ENCODE assay signal across 23 mouse cellular contexts in the genomic region with DNA sequence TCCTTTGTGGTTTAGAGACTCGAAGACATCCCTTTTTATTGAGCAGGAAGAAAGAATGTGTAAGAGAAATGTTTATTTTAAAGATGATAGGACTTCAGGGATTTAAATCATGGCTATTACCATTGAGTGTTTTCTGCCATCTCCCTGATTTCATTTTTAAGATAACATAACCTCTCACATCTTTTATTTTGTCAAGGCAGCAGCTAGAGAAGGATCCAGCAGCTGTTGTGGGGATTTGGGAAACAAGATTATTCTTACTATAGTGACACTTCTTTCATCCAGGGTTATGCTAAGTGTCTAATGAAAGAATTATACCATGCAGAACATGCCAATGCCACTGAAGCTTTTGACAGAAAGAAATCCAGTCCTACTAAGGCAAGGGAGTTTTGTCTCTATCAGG. TPM values are rescaled to one million over a fixed set of nuclear protein-coding genes. Genes with fewer than 3 reads are reported as not detected.
"Had no signal": no experiment of that assay in that cellular context is flagged by ENCODE, and none has a peak within 500 bp of the region (broad histone marks: within the 10 kb centered on the region; RNA-seq: fewer than 3 reads in every experiment).

No protein-coding gene starts in this region.

- ATAC-seq: liver, embryonic 12.5 days; midbrain, embryonic 16.5 days had no signal

- H3K27me3 ChIP-seq: limb, embryonic 15.5 days; liver, embryonic 12.5 days; neural tube, embryonic 12.5 days; stomach, embryonic 15.5 days had no signal

- H3K4me1 ChIP-seq: liver, embryonic 12.5 days; neural tube, embryonic 12.5 days had no signal

- H3K4me3 ChIP-seq: limb, embryonic 15.5 days; liver, embryonic 12.5 days; midbrain, embryonic 10.5 days; neural tube, embryonic 12.5 days; stomach, embryonic 15.5 days had no signal

- DNase-seq: lung, postnatal 10 days; midbrain, embryonic 14.5 days; right cerebral cortex, postnatal 14 days; thymus, adult 2 months; thymus, postnatal 25 days; thymus, postnatal 4 days had no signal

- H3K4me2 ChIP-seq: limb, embryonic 15.5 days; liver, embryonic 12.5 days; neural tube, embryonic 12.5 days; stomach, embryonic 15.5 days had no signal

- H3K27ac ChIP-seq: limb, embryonic 15.5 days; liver, embryonic 12.5 days; liver, embryonic 14.5 days; midbrain, embryonic 10.5 days; neural tube, embryonic 12.5 days; stomach, embryonic 15.5 days; stomach, postnatal 0 days had no signal

- H3K36me3 ChIP-seq: limb, embryonic 15.5 days; liver, embryonic 12.5 days; midbrain, embryonic 10.5 days; neural tube, embryonic 12.5 days; stomach, embryonic 15.5 days had no signal

- H3K9ac ChIP-seq: limb, embryonic 15.5 days; liver, embryonic 12.5 days; liver, embryonic 14.5 days; neural tube, embryonic 12.5 days; stomach, embryonic 15.5 days had no signal

- H3K9me3 ChIP-seq: limb, embryonic 15.5 days; liver, embryonic 12.5 days; midbrain, embryonic 10.5 days; neural tube, embryonic 12.5 days; stomach, embryonic 15.5 days had no signal

RNA-seq across cellular contexts. Expression of a gene that starts 44.6 kb away (rescaled TPM):
- total RNA-seq: liver, adult 2 months; megakaryocyte, adult 5-6 weeks; megakaryocyte-erythroid progenitor cell, adult 5-6 weeks; neutrophil, adult 5-6 weeks had no signal
- polyA plus RNA-seq: limb, embryonic 15.5 days; liver, adult 2 months; liver, embryonic 12.5 days; liver, embryonic 14.5 days; liver, embryonic 16.5 days; midbrain, embryonic 10.5 days; midbrain, embryonic 14.5 days; midbrain, embryonic 16.5 days; neural tube, embryonic 12.5 days; neural tube, embryonic 14.5 days; spleen, adult 2 months; stomach, embryonic 15.5 days; stomach, postnatal 0 days; testis, adult 2 months; thymus, adult 2 months; urinary bladder, adult 2 months had no signal
